Mouse (Mus musculus) limb, embryonic 14.5 days (tissue): ENCODE data around the gene Bicra. TPM values are rescaled to one million over a fixed set of nuclear protein-coding genes. Genes with fewer than 3 reads are reported as not detected.
A peak's percentile ranks its signal among the peaks of the same experiment; 100 is the strongest.

Source experiments
- ATAC-seq: fragments of 200-750 bp; cut with Nextera tagmentation; 2 replicates; pipeline ENCODE4 v1.8.0; 2017; ENCODE audit warnings: low read depth, moderate number of reproducible peaks, moderate TSS enrichment; ENCODE audit not compliant: low FRiP score
- DNase-seq: peaks from one replicate; pipeline ENCODE4 v3.0.0-alpha.2; 2015; ENCODE audit warnings: low spot score
- H3K27ac ChIP-seq: fragments of 300-500 bp; sonication (generic); replicated peaks from 2 replicates; pipeline ENCODE4 v1.5.1; 2014; ENCODE audit warnings: low read depth, mild to moderate bottlenecking, low read length, moderate library complexity, mixed read lengths
- H3K27me3 ChIP-seq: fragments of 300-500 bp; sonication (generic); 2 replicates; pipeline ENCODE4 v1.6.1; 2014; ENCODE audit warnings: low read length, mixed read lengths; ENCODE audit not compliant: control insufficient read depth, insufficient read depth
- H3K36me3 ChIP-seq: fragments of 300-500 bp; sonication (generic); 2 replicates; pipeline ENCODE4 v1.6.1; 2014; ENCODE audit warnings: mild to moderate bottlenecking, low read length, moderate library complexity, mixed read lengths; ENCODE audit not compliant: control insufficient read depth, insufficient read depth
- H3K4me1 ChIP-seq: fragments of 300-500 bp; sonication (generic); 2 replicates; pipeline ENCODE4 v1.6.1; 2014; ENCODE audit warnings: antibody characterized with exemption, low read length, mixed read lengths; ENCODE audit not compliant: control insufficient read depth, insufficient read depth
- H3K4me2 ChIP-seq: fragments of 300-500 bp; sonication (generic); replicated peaks from 2 replicates; pipeline ENCODE4 v1.6.1; 2014; ENCODE audit warnings: low read depth, mild to moderate bottlenecking, low read length, moderate library complexity; ENCODE audit not compliant: severe bottlenecking
- H3K4me3 ChIP-seq: fragments of 300-500 bp; sonication (generic); replicated peaks from 2 replicates; pipeline ENCODE4 v1.5.1; 2014; ENCODE audit warnings: low read length
- H3K9ac ChIP-seq: fragments of 300-500 bp; sonication (generic); 2 replicates; pipeline ENCODE4 v1.6.1; 2014; ENCODE audit warnings: mild to moderate bottlenecking, low read depth, low read length, moderate library complexity; ENCODE audit not compliant: severe bottlenecking
- H3K9me3 ChIP-seq: fragments of 300-500 bp; sonication (generic); 2 replicates; pipeline ENCODE4 v1.6.1; 2016; ENCODE audit warnings: low read length; ENCODE audit not compliant: control insufficient read depth
- POLR2A ChIP-seq: fragments of 200-500 bp; IDR thresholded peaks from 2 replicates; pipeline ENCODE4 v1.8.0; 2012; ENCODE audit warnings: inconsistent platforms, mild to moderate bottlenecking, moderate library complexity, borderline replicate concordance; ENCODE audit not compliant: insufficient read depth, insufficient read length; ENCODE audit errors: extremely low read depth
- WGBS: fragments of 180-500 bp; shearing (Covaris S2); extraction: QIAGEN DNeasy Blood & Tissue Kit; methylation state at CpG from one replicate; pipeline ENCODE4 v1.1.7; 2014; 5-methylcytosine and 5-hydroxymethylcytosine counted together
- polyA plus RNA-seq, 2 experiments: library from polyadenylated mRNA; depleted of rRNA in 1 of 2; stranded (reverse) in 1 of 2; unstranded in 1 of 2; fragments of >200 nt; fragmentation: Nextera tagmentation in 1 of 2; extraction: Ambion mirVana in 1 of 2; gene quantifications; 2 replicates each; pipeline versions ENCODE4 v1.2.1 to v1.2.3; 2012 to 2014

Bicra gene
- polyA plus RNA-seq, 2 experiments: 8.6 to 20.1 TPM

- no peak for DNase-seq
- Histone ChIP-seq H3K9me3 (no peaks in the 10 kb centered on the region), H3K36me3 (peaks cover 71% of the 10 kb centered on the region), H3K4me3 (no peak overlapping the region), H3K27ac (no peak overlapping the region), H3K27me3 (no peaks in the 10 kb centered on the region), H3K9ac (no peak overlapping the region), H3K4me2 (no peak overlapping the region), H3K4me1 (no peaks in the 10 kb centered on the region)
- 94% methylated on average over 9 of the region's 10 CpGs for WGBS
- ATAC-seq: no peak
- no peak for TF ChIP-seq POLR2A
These were observed 72.3 kb downstream of the Bicra start for GRCm38 (mm10) chr7:15975451-15975850.

- H3K4me1 ChIP-seq: no peaks in the 10 kb centered on the region
- no peak overlapping the region for H3K4me2 ChIP-seq
- no peaks in the 10 kb centered on the region for H3K9me3 ChIP-seq
- 52% methylated on average over 5 of the region's 5 CpGs for WGBS
- ATAC-seq (no peak; the same call in 1 of the 2 replicates), DNase-seq (no peak)
- H3K36me3 ChIP-seq: peaks cover 66% of the 10 kb centered on the region
- no peak overlapping the region for H3K9ac ChIP-seq
- TF ChIP-seq POLR2A: no peak
- no peak overlapping the region for H3K27ac ChIP-seq
- no peak overlapping the region for H3K4me3 ChIP-seq
- no peaks in the 10 kb centered on the region for H3K27me3 ChIP-seq
These were observed 73.0 kb downstream of the Bicra start for GRCm38 (mm10) chr7:15974712-15975111.

- Histone ChIP-seq H3K9me3 (no peaks in the 10 kb centered on the region), H3K27ac (no peak overlapping the region), H3K4me3 (no peak overlapping the region), H3K9ac (no peak overlapping the region), H3K4me1 (no peaks in the 10 kb centered on the region), H3K27me3 (no peaks in the 10 kb centered on the region), H3K4me2 (no peak overlapping the region), H3K36me3 (peaks cover 54% of the 10 kb centered on the region)
- ATAC-seq (no peak), DNase-seq (no peak)
- WGBS: 66% methylated on average over 25 of the region's 25 CpGs
- no peak for TF ChIP-seq POLR2A
These were observed 75.5 kb downstream of the Bicra start for GRCm38 (mm10) chr7:15972247-15972646.

- ATAC-seq (no peak), DNase-seq (no peak)
- Histone ChIP-seq H3K36me3 (peaks cover 35% of the 10 kb centered on the region), H3K4me3 (no peak overlapping the region), H3K27me3 (no peaks in the 10 kb centered on the region), H3K9ac (no peak overlapping the region), H3K4me1 (no peaks in the 10 kb centered on the region), H3K27ac (no peak overlapping the region), H3K9me3 (no peaks in the 10 kb centered on the region), H3K4me2 (no peak overlapping the region)
- TF ChIP-seq POLR2A: no peak
- WGBS: 79% methylated on average over 3 of the region's 3 CpGs
These were observed 78.0 kb downstream of the Bicra start for GRCm38 (mm10) chr7:15969674-15970073.

- Histone ChIP-seq H3K4me2 (no peak overlapping the region), H3K27ac (no peak overlapping the region), H3K9ac (no peak overlapping the region), H3K9me3 (no peaks in the 10 kb centered on the region), H3K27me3 (no peaks in the 10 kb centered on the region), H3K4me1 (peaks cover 3% of the 10 kb centered on the region), H3K36me3 (peaks cover 22% of the 10 kb centered on the region), H3K4me3 (no peak overlapping the region)
- ATAC-seq (no peak), DNase-seq (no peak)
- TF ChIP-seq POLR2A: no peak
- WGBS: 88% methylated on average over 8 of the region's 8 CpGs
These were observed 79.4 kb downstream of the Bicra start for GRCm38 (mm10) chr7:15968322-15968721.

- Histone ChIP-seq H3K4me3 (peak within 1 kb of the TSS; percentile 48), H3K27ac (no peak within 1 kb of the TSS), H3K9me3 (no peaks in the 10 kb centered on the region), H3K36me3 (peaks cover 12% of the 10 kb centered on the region), H3K27me3 (no peaks in the 10 kb centered on the region), H3K9ac (peak within 1 kb of the TSS; percentile 64), H3K4me1 (peaks cover 13% of the 10 kb centered on the region), H3K4me2 (peak within 1 kb of the TSS; percentile 61)
- no peak for TF ChIP-seq POLR2A
- peak; percentile 86 for DNase-seq
- under 1% methylated on average over 22 of the region's 22 CpGs for WGBS
- peak; percentile 84 for ATAC-seq
These were observed 80.4 kb downstream of the Bicra start, which contains the start of gene Ehd2 for GRCm38 (mm10) chr7:15967312-15967711. Gene Ehd2, minus strand, starts transcription at chr7:15967567.
